Mouse (Mus musculus) ES-Bruce4 (cell line): ENCODE measurements around the gene Prep. TPM values are rescaled to one million over a fixed set of nuclear protein-coding genes. Genes with fewer than 3 reads are reported as not detected.
"Not testable (repeated sequence)": the region's sequence is repeated elsewhere in the genome, so short reads cannot be mapped to it uniquely, and the experiment has no call there.

ENCODE experiments used
- H3K27ac ChIP-seq: 2 replicates; pipeline ENCODE4 v1.5.1; 2012; ENCODE audit warnings: low read length, inconsistent platforms; ENCODE audit not compliant: insufficient read depth
- H3K27me3 ChIP-seq: 2 replicates; pipeline ENCODE4 v1.6.1; 2012; ENCODE audit warnings: mild to moderate bottlenecking, low read length, inconsistent platforms; ENCODE audit not compliant: control insufficient read depth, poor library complexity, insufficient read depth, severe bottlenecking
- H3K36me3 ChIP-seq: 2 replicates; pipeline ENCODE4 v1.6.1; 2012; ENCODE audit warnings: inconsistent platforms, mild to moderate bottlenecking, low read length, moderate library complexity; ENCODE audit not compliant: control insufficient read depth, poor library complexity, insufficient read depth, severe bottlenecking
- H3K4me1 ChIP-seq: one replicate; pipeline ENCODE4 v1.8.1; 2011; ENCODE audit warnings: low read length; ENCODE audit not compliant: control insufficient read depth, insufficient read depth
- H3K4me3 ChIP-seq: 2 replicates; pipeline ENCODE4 v1.5.1; 2011; ENCODE audit warnings: low read depth, mild to moderate bottlenecking, low read length
- H3K9ac ChIP-seq: 2 replicates; pipeline ENCODE4 v1.6.1; 2012; ENCODE audit warnings: low read depth, mild to moderate bottlenecking, inconsistent platforms; ENCODE audit not compliant: poor library complexity, severe bottlenecking
- H3K9me3 ChIP-seq: replicated peaks from 2 replicates; pipeline ENCODE4 v1.6.1; 2012; ENCODE audit warnings: mild to moderate bottlenecking, low read length, inconsistent platforms; ENCODE audit not compliant: control insufficient read depth, poor library complexity, insufficient read depth, severe bottlenecking
- CTCF ChIP-seq: IDR thresholded peaks from one replicate; pipeline ENCODE4 v1.8.1; 2011; ENCODE audit warnings: low read depth, low read length
- EP300 ChIP-seq: IDR thresholded peaks from 2 replicates; pipeline ENCODE4 v1.6.1; 2011; ENCODE audit warnings: low read depth, low read length; ENCODE audit not compliant: insufficient read depth
- POLR2A ChIP-seq: IDR thresholded peaks from one replicate; pipeline ENCODE4 v1.8.1; 2011; ENCODE audit warnings: low read length; ENCODE audit not compliant: insufficient read depth
- polyA plus RNA-seq: library from polyadenylated mRNA; stranded (reverse); fragments of >200 nt; gene quantifications from 2 replicates; pipeline ENCODE4 v1.2.4, GENCODE M21; 2011; ENCODE audit warnings: low read depth; ENCODE audit not compliant: missing spikeins, insufficient read depth, insufficient read length

Gene Prep
- polyA plus RNA-seq, 1 experiment, result 24.1 TPM

- H3K36me3 ChIP-seq, result peaks cover 14% of the 10 kb centered on the region
- no peaks in the 10 kb centered on the region for H3K4me1 ChIP-seq
- H3K9me3 ChIP-seq, result no peaks in the 10 kb centered on the region; the same call in 1 of the 2 replicates
- H3K27ac ChIP-seq, result no peak overlapping the region
- no peak overlapping the region for H3K9ac ChIP-seq
- no peak for TF ChIP-seq CTCF
- TF ChIP-seq POLR2A, result no peak
- no peaks in the 10 kb centered on the region for H3K27me3 ChIP-seq
- H3K4me3 ChIP-seq, result no peak overlapping the region
Measured at GRCm38 (mm10) chr10:45154557-45155060, 87.6 kb downstream of the Prep start.

- no peak overlapping the region for H3K4me3 ChIP-seq
- H3K9ac ChIP-seq, result no peak overlapping the region
- H3K27ac ChIP-seq, result no peak overlapping the region
- no peaks in the 10 kb centered on the region for H3K36me3 ChIP-seq
- no peak for TF ChIP-seq POLR2A
- H3K27me3 ChIP-seq, result no peaks in the 10 kb centered on the region
- H3K4me1 ChIP-seq, result no peaks in the 10 kb centered on the region
- no peaks in the 10 kb centered on the region for H3K9me3 ChIP-seq
Measured at GRCm38 (mm10) chr10:45165851-45166250, 98.8 kb downstream of the Prep start.

- H3K27ac ChIP-seq, result no peak overlapping the region
- H3K4me1 ChIP-seq, result no peaks in the 10 kb centered on the region
- no peaks in the 10 kb centered on the region for H3K36me3 ChIP-seq
- H3K9me3 ChIP-seq, result 0 out of 2 replicates have a peak, but pooled peaks cover 3% of the 10 kb centered on the region
- TF ChIP-seq CTCF (no peak), POLR2A (no peak), EP300 (no peak)
- H3K27me3 ChIP-seq, result no peaks in the 10 kb centered on the region
- H3K4me3 ChIP-seq, result no peak overlapping the region
- H3K9ac ChIP-seq, result no peak overlapping the region
Measured at GRCm38 (mm10) chr10:45173927-45174326, 106.9 kb downstream of the Prep start.

GRCm38 (mm10) chr10:45174345-45174744 lies 107.3 kb downstream of the Prep start:
- Histone ChIP-seq H3K4me1 (no peaks in the 10 kb centered on the region), H3K36me3 (no peaks in the 10 kb centered on the region), H3K27ac (no peak overlapping the region), H3K27me3 (no peaks in the 10 kb centered on the region), H3K9me3 (0 out of 2 replicates have a peak, but pooled peaks cover 3% of the 10 kb centered on the region), H3K9ac (no peak overlapping the region), H3K4me3 (no peak overlapping the region)
- TF ChIP-seq EP300 (no peak), POLR2A (no peak), CTCF (no peak)

GRCm38 (mm10) chr10:45177798-45178197 lies 110.8 kb downstream of the Prep start, which contains the start of gene Popdc3:
Gene Popdc3 (plus strand): TSS chr10:45178098.
- H3K9me3 ChIP-seq, H3K27ac ChIP-seq, H3K36me3 ChIP-seq, H3K27me3 ChIP-seq, H3K4me3 ChIP-seq, H3K9ac ChIP-seq, H3K4me1 ChIP-seq: not testable (repeated sequence)

GRCm38 (mm10) chr10:45180677-45181326 lies 113.8 kb downstream of the Prep start:
- H3K27me3 ChIP-seq, result no peaks in the 10 kb centered on the region
- no peak overlapping the region for H3K4me3 ChIP-seq
- H3K36me3 ChIP-seq, result no peaks in the 10 kb centered on the region
- H3K9me3 ChIP-seq, result no peaks in the 10 kb centered on the region
- H3K27ac ChIP-seq, result no peak overlapping the region
- H3K9ac ChIP-seq, result no peak overlapping the region
- TF ChIP-seq CTCF, result no peak
- no peak for TF ChIP-seq POLR2A
- no peak for TF ChIP-seq EP300
- no peaks in the 10 kb centered on the region for H3K4me1 ChIP-seq
